Mouse (Mus musculus): Measurements from ENCODE around the gene E130208F15Rik. TPM values are rescaled to one million over a fixed set of nuclear protein-coding genes. Genes with fewer than 3 reads are reported as not detected.
A peak's percentile ranks its signal among the peaks of the same experiment; 100 is the strongest.

Gene E130208F15Rik
- not detected in 2 replicates for polyA plus RNA-seq (2014; fragmentation: Nextera tagmentation; extraction: Ambion mirVana)

GRCm38 (mm10) chr7:30321539-30322284 lies at the start of gene E130208F15Rik:
Gene E130208F15Rik (plus strand): TSS chr7:30321740.
- Histone ChIP-seq H3K36me3 (ENCODE audit: control insufficient read depth, insufficient read depth, low read length) (no peaks in the 10 kb centered on the region), H3K27me3 (replicated peaks; ENCODE audit: control insufficient read depth, insufficient read depth, low read length) (no peaks in the 10 kb centered on the region), H3K27ac (ENCODE audit: low read depth, low read length) (peak within 1 kb of the TSS; percentile 83), H3K9ac (ENCODE audit: low read depth, low read length) (peak within 1 kb of the TSS; percentile 87), H3K4me2 (peak within 1 kb of the TSS; percentile 97), H3K4me3 (ENCODE audit: low read depth, low read length) (peak within 1 kb of the TSS; percentile 91), H3K9me3 (ENCODE audit: control insufficient read depth, low read length) (no peaks in the 10 kb centered on the region), H3K4me1 (replicated peaks; ENCODE audit: control insufficient read depth, insufficient read depth, low read length) (peaks cover 17% of the 10 kb centered on the region)
- ATAC-seq (replicated peaks; ENCODE audit: low FRiP score) (peak; percentile 82), DNase-seq (ENCODE audit: low spot score) (peak; percentile 78)
- WGBS: under 1% methylated on average over 63 of the region's 63 CpGs

GRCm38 (mm10) chr7:30274383-30274782 lies 47.2 kb upstream of the E130208F15Rik start:
- DNase-seq (ENCODE audit: low spot score): no peak
- WGBS: 84% methylated on average over 6 of the region's 6 CpGs
- no peak overlapping the region for H3K9ac ChIP-seq (ENCODE audit: low read depth, low read length)

GRCm38 (mm10) chr7:30278911-30279310 lies 42.6 kb upstream of the E130208F15Rik start:
- WGBS: 53% methylated on average over 2 of the region's 2 CpGs
- H3K4me2 ChIP-seq: peak overlapping the region; percentile 99
- no peak for ATAC-seq (replicated peaks; ENCODE audit: low FRiP score)
- no peaks in the 10 kb centered on the region for H3K27me3 ChIP-seq (replicated peaks; ENCODE audit: control insufficient read depth, insufficient read depth, low read length)
- no peak overlapping the region for H3K27ac ChIP-seq (ENCODE audit: low read depth, low read length)
- peak overlapping the region; percentile 88; the same call in 1 of the 2 replicates for H3K9ac ChIP-seq (ENCODE audit: low read depth, low read length)
- no peak for DNase-seq (ENCODE audit: low spot score)
- 0 out of 2 replicates have a peak, but pooled peaks cover 2% of the 10 kb centered on the region for H3K36me3 ChIP-seq (ENCODE audit: control insufficient read depth, insufficient read depth, low read length)
- H3K9me3 ChIP-seq (ENCODE audit: control insufficient read depth, low read length): no peaks in the 10 kb centered on the region
- peak overlapping the region; percentile 87 for H3K4me3 ChIP-seq (ENCODE audit: low read depth, low read length)
- H3K4me1 ChIP-seq (replicated peaks; ENCODE audit: control insufficient read depth, insufficient read depth, low read length): peaks cover 11% of the 10 kb centered on the region

More at GRCm38 (mm10) chr7:30274383-30274782, 47.2 kb upstream of the E130208F15Rik start:
- ATAC-seq (replicated peaks; ENCODE audit: low FRiP score): no peak
- Histone ChIP-seq H3K36me3 (ENCODE audit: control insufficient read depth, insufficient read depth, low read length) (peaks cover 6% of the 10 kb centered on the region; the same call in 1 of the 2 replicates), H3K27me3 (replicated peaks; ENCODE audit: control insufficient read depth, insufficient read depth, low read length) (no peaks in the 10 kb centered on the region), H3K4me2 (no peak overlapping the region), H3K4me3 (ENCODE audit: low read depth, low read length) (no peak overlapping the region), H3K27ac (ENCODE audit: low read depth, low read length) (no peak overlapping the region), H3K9me3 (ENCODE audit: control insufficient read depth, low read length) (no peaks in the 10 kb centered on the region), H3K4me1 (replicated peaks; ENCODE audit: control insufficient read depth, insufficient read depth, low read length) (peaks cover 7% of the 10 kb centered on the region)

- Histone ChIP-seq H3K27me3 (replicated peaks; ENCODE audit: control insufficient read depth, insufficient read depth, low read length) (no peaks in the 10 kb centered on the region), H3K4me1 (replicated peaks; ENCODE audit: control insufficient read depth, insufficient read depth, low read length) (peaks cover 11% of the 10 kb centered on the region), H3K9me3 (ENCODE audit: control insufficient read depth, low read length) (no peaks in the 10 kb centered on the region), H3K9ac (ENCODE audit: low read depth, low read length) (peak overlapping the region; percentile 88), H3K36me3 (ENCODE audit: control insufficient read depth, insufficient read depth, low read length) (0 out of 2 replicates have a peak, but pooled peaks cover 2% of the 10 kb centered on the region), H3K4me3 (ENCODE audit: low read depth, low read length) (peak overlapping the region; percentile 87), H3K27ac (ENCODE audit: low read depth, low read length) (peak overlapping the region; percentile 98), H3K4me2 (peak overlapping the region; percentile 99)
- DNase-seq (ENCODE audit: low spot score) (no peak), ATAC-seq (replicated peaks; ENCODE audit: low FRiP score) (peak; percentile 45; the same call in 1 of the 2 replicates)
- WGBS: 0% methylated on average over 6 of the region's 6 CpGs
Measured at GRCm38 (mm10) chr7:30279536-30279935, 42.0 kb upstream of the E130208F15Rik start.

- Histone ChIP-seq H3K27me3 (replicated peaks; ENCODE audit: control insufficient read depth, insufficient read depth, low read length) (no peaks in the 10 kb centered on the region), H3K9me3 (ENCODE audit: control insufficient read depth, low read length) (no peaks in the 10 kb centered on the region), H3K4me1 (replicated peaks; ENCODE audit: control insufficient read depth, insufficient read depth, low read length) (peaks cover 11% of the 10 kb centered on the region), H3K4me2 (peak within 1 kb of the TSS; percentile 99), H3K4me3 (ENCODE audit: low read depth, low read length) (peak within 1 kb of the TSS; percentile 87), H3K27ac (ENCODE audit: low read depth, low read length) (peak within 1 kb of the TSS; percentile 98), H3K9ac (ENCODE audit: low read depth, low read length) (peak within 1 kb of the TSS; percentile 88), H3K36me3 (ENCODE audit: control insufficient read depth, insufficient read depth, low read length) (0 out of 2 replicates have a peak, but pooled peaks cover under 1% of the 10 kb centered on the region)
- under 1% methylated on average over 48 of the region's 49 CpGs for WGBS
- peak; percentile 90 for DNase-seq (ENCODE audit: low spot score)
- ATAC-seq (replicated peaks; ENCODE audit: low FRiP score): peak; percentile 95
Measured at GRCm38 (mm10) chr7:30279951-30280669, 41.4 kb upstream of the E130208F15Rik start, which contains the start of the genes Thap8 and Wdr62. Gene Thap8 (plus strand): TSS chr7:30280094. Gene Wdr62 (minus strand): TSS chr7:30280419.

GRCm38 (mm10) chr7:30280670-30281138 lies 40.8 kb upstream of the E130208F15Rik start:
- Histone ChIP-seq H3K4me1 (replicated peaks; ENCODE audit: control insufficient read depth, insufficient read depth, low read length) (peaks cover 11% of the 10 kb centered on the region), H3K4me3 (ENCODE audit: low read depth, low read length) (peak overlapping the region; percentile 87), H3K9ac (ENCODE audit: low read depth, low read length) (peak overlapping the region; percentile 64), H3K27ac (ENCODE audit: low read depth, low read length) (peak overlapping the region; percentile 98), H3K27me3 (replicated peaks; ENCODE audit: control insufficient read depth, insufficient read depth, low read length) (no peaks in the 10 kb centered on the region), H3K9me3 (ENCODE audit: control insufficient read depth, low read length) (no peaks in the 10 kb centered on the region), H3K4me2 (peak overlapping the region; percentile 99), H3K36me3 (ENCODE audit: control insufficient read depth, insufficient read depth, low read length) (no peaks in the 10 kb centered on the region)
- ATAC-seq (replicated peaks; ENCODE audit: low FRiP score): peak; percentile 68
- DNase-seq (ENCODE audit: low spot score): peak; percentile 79
- under 1% methylated on average over 20 of the region's 20 CpGs for WGBS

- no peaks in the 10 kb centered on the region for H3K36me3 ChIP-seq (ENCODE audit: control insufficient read depth, insufficient read depth, low read length)
- no peak overlapping the region for H3K27ac ChIP-seq (ENCODE audit: low read depth, low read length)
- H3K4me1 ChIP-seq (replicated peaks; ENCODE audit: control insufficient read depth, insufficient read depth, low read length): peaks cover 11% of the 10 kb centered on the region
- H3K27me3 ChIP-seq (replicated peaks; ENCODE audit: control insufficient read depth, insufficient read depth, low read length): no peaks in the 10 kb centered on the region
- no peak overlapping the region; the same call in 1 of the 2 replicates for H3K4me2 ChIP-seq
- no peak overlapping the region for H3K4me3 ChIP-seq (ENCODE audit: low read depth, low read length)
- 67% methylated on average over 4 of the region's 4 CpGs for WGBS
- no peak overlapping the region for H3K9ac ChIP-seq (ENCODE audit: low read depth, low read length)
- DNase-seq (ENCODE audit: low spot score) (no peak), ATAC-seq (replicated peaks; ENCODE audit: low FRiP score) (no peak)
- H3K9me3 ChIP-seq (ENCODE audit: control insufficient read depth, low read length): no peaks in the 10 kb centered on the region
Measured at GRCm38 (mm10) chr7:30281522-30281921, 40.0 kb upstream of the E130208F15Rik start.

GRCm38 (mm10) chr7:30282740-30283139 lies 38.8 kb upstream of the E130208F15Rik start:
- H3K4me1 ChIP-seq (replicated peaks; ENCODE audit: control insufficient read depth, insufficient read depth, low read length): peaks cover 11% of the 10 kb centered on the region
- H3K9ac ChIP-seq (ENCODE audit: low read depth, low read length): no peak overlapping the region
- no peak overlapping the region for H3K27ac ChIP-seq (ENCODE audit: low read depth, low read length)
- H3K4me2 ChIP-seq: no peak overlapping the region
- H3K27me3 ChIP-seq (replicated peaks; ENCODE audit: control insufficient read depth, insufficient read depth, low read length): 0 out of 2 replicates have a peak, but pooled peaks cover 3% of the 10 kb centered on the region
- no peak for ATAC-seq (replicated peaks; ENCODE audit: low FRiP score)
- WGBS: 70% methylated on average over 7 of the region's 7 CpGs
- no peaks in the 10 kb centered on the region for H3K9me3 ChIP-seq (ENCODE audit: control insufficient read depth, low read length)
- H3K36me3 ChIP-seq (ENCODE audit: control insufficient read depth, insufficient read depth, low read length): no peaks in the 10 kb centered on the region
- DNase-seq (ENCODE audit: low spot score): no peak
- no peak overlapping the region for H3K4me3 ChIP-seq (ENCODE audit: low read depth, low read length)
